Mouse (Mus musculus): ENCODE data around the gene Fuom.

GRCm38 (mm10) chr7:140061832-140062130 lies 40.5 kb downstream of the Fuom start:
- no peak for TF ChIP-seq GATA1 (IDR thresholded peaks at IDR 0.05; ENCODE audit: borderline replicate concordance, low read length)
- no peak for TF ChIP-seq FLI1 (IDR thresholded peaks at IDR 0.05; ENCODE audit: low read length)
